Mouse (Mus musculus) left cerebral cortex, postnatal 4 days (tissue): Measurements from ENCODE around the gene D2hgdh. TPM values are rescaled to one million over a fixed set of nuclear protein-coding genes. Genes with fewer than 3 reads are reported as not detected.
A peak's percentile ranks its signal among the peaks of the same experiment; 100 is the strongest.
"Not testable (repeated sequence)": the region's sequence is repeated elsewhere in the genome, so short reads cannot be mapped to it uniquely, and the experiment has no call there.

Source experiments
- DNase-seq: peaks from one replicate; pipeline ENCODE4 v3.0.0-alpha.2; 2022
- intact Hi-C: fragments of 180-260 bp; cut with DNase I; formaldehyde crosslinking; loops from one replicate; pipeline ENCODE4 v1.15.1; 2025
- total RNA-seq, 2 experiments: library from RNA; stranded (reverse); gene quantifications; 2 replicates each; pipeline ENCODE4 v1.2.3; 2021

The D2hgdh gene
- total RNA-seq, 2 experiments from 2014 or later, result 12.7 to 13.7 TPM

DNA sequence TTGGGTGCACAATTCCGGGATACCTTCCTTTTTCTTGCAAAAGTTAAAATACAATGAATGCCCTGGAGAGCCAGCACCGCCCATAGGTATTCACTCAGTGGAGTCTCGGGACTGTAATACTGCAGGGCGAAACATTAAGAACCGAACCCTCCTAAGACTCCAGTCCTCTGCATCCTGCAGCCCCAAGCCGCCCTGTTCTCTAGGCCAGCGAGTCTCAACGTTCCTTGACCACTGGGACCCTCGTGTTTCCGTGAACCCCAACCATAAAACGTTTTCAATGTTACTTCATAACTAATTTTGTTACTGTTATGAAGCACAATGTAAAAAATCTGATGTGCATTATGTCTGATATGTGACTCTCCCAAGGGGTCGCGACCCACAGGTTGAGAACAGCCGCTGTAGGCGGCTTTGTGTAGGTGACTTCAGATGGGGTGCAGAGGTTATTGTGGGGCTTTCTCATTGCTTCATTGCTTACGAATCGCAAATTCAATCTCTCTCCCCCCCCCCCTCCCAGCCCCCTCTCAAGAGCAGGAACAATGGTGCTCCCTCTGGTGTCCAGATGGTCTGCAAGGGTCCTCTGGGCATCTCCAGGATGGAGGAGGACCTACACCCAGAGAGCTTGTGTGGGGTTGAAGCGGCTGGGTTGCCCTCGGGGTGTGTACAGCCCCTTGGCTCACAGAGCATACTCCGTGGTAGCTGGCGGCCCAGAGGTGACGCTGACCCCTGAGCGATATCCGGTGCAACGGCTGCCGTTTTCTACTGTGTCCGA lies 1.2 kb downstream of the D2hgdh start:
- DNase-seq, result peak; percentile 36
- intact Hi-C loops, result no loop called here

DNA sequence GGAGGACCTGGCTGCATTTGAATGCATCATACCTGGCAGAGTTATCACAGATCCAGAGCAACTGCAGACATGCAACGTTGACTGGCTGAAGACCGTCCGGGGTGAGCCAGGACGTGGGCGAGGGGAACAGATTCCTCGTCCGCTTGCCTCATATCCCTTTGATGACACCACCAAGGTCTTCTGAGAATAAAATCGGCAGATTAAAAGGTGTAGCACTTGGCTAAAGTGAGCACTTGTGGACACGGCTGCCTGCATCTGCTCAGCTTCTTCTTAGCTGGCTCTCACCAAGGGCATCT lies 1.8 kb downstream of the D2hgdh start:
- intact Hi-C loops, result no loop called here

DNA sequence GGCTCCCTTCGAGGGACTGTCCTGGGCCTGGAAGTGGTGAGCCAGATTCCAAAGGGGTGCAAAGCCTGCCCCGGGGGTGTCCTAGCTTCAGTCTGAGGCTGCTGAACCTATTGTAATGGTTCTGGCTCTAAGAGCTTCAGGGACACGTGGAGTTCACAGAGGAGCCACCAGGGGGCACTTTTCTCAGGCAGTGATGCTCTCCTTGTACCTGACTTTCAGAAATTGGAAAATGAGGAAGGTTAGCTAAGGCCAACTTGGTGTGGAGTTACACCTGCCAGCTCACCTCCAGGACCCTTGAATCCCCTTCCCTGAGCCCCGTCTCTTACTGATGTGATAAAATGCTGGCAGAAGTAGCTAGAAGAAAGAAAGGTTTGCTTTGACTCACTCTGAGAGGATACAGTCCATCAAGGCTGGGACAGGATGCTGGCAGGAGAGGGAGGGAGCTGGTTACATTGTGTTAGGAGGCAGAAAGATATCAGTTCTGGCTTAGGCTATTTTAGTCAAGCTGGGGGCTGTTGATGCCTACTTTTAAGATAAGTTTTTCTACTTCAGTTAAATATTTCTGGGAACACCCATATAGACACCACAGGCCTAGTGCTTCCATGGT lies 8.1 kb downstream of the D2hgdh start:
- intact Hi-C loops, result loop anchor here (10.0 kb wide), 1 partner anchor 242 kb away; no protein-coding TSS in a partner anchor
- DNase-seq, result not testable (repeated sequence)

More for the DNA sequence above, 1.8 kb downstream of the D2hgdh start:
- no peak for DNase-seq

DNA sequence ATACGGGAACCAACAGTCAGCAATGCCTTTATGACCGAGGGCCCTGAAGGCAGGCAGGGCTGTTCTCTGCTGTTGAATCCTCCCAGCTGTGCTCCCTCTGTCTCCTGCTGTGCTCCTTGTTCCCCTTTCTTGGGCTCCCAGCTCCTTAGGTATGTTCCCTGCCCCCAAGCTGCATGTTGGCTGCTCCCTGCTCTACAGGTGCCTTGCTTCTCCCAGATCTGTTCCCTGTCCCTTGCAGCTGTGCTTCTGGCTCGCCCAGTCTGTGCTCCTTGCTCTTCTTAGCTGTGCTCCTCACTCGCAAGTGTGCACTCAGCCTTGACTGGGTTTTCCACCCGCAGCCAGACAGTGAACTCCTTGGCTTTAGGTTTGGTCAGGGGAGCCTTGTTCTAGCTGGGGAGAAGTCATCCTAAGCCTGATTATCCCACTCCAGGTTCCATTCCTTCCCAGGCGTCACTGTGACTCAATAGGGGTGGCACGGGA lies 10.0 kb downstream of the D2hgdh start:
- intact Hi-C loops, result loop anchor here (10.0 kb wide), 1 partner anchor 240 kb away; no protein-coding TSS in a partner anchor
- DNase-seq, result no peak

DNA sequence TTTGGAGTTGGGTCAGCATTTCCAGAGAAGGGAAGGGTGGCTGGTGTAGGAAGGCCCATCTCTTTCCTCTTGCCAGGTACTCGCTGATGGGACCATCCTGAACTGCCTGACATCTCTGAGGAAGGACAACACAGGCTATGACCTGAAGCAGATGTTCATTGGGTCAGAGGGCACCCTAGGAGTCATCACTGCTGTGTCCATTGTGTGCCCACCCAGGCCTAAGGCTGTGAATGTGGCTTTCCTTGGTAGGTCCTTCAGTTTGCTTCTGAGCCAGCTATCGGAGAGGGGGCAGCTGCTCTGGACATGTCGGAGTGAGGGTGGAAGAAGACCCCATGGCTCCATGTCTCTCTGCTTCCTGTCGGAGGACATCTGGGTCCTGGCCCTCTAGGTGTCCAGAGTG lies 10.5 kb downstream of the D2hgdh start:
- intact Hi-C loops, result loop anchor here (10.0 kb wide), 1 partner anchor 240 kb away; no protein-coding TSS in a partner anchor

DNA sequence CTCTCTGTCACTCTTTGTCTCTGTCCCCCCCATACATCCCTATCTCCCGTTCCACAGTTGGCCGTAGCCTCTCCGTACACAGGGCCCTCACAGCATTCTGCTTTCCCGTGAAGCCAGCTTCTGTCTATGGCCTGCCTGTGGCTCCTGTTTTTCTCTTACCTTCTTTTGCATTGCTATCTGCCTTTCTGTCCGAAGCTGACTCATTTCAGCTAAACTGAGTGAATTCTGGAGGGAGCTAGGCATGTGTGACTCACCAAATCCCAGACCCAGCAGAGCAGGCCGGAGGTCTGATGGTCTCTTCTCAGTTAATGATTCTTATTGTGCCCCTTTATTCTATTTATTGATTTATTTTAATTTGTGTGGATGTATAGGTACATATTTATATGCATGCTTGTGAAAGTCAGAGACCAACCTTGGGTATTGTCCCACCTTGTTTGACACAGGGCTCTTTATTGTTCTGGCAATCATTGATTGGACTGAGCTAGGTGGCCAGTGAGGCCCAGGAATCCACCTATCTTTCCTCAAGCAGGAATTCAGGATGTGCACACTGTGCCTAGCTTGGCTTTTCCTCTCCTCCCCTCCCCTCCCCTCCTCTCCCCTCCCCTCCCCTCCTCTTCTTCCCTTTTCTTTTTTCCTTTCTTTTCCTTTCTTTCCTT lies 11.3 kb downstream of the D2hgdh start:
- DNase-seq, result no peak
- intact Hi-C loops, result loop anchor here (10.0 kb wide), 1 partner anchor 239 kb away; no protein-coding TSS in a partner anchor

More for the DNA sequence above, 10.5 kb downstream of the D2hgdh start:
- no peak for DNase-seq

DNA sequence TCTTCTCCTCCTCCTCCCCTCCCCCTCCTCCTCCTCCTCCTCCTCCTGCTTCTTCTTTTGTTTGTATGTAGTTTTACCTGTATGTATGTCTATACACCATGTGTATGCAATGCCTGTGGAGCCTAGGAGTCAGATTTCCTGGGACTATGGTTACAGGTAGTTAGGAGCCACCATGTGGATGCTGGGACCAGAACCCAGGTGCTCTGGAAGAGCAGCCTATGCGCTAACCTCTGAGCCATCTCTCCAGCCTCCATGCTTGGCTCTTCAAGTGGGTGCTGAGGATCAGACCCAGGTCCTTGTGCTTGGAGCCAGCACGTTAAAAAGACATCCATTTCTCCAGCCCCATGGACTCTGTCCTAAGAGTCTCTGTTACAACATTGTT lies 11.8 kb downstream of the D2hgdh start:
- no peak for DNase-seq
- intact Hi-C loops, result loop anchor here (10.0 kb wide), 1 partner anchor 238 kb away; no protein-coding TSS in a partner anchor

DNA sequence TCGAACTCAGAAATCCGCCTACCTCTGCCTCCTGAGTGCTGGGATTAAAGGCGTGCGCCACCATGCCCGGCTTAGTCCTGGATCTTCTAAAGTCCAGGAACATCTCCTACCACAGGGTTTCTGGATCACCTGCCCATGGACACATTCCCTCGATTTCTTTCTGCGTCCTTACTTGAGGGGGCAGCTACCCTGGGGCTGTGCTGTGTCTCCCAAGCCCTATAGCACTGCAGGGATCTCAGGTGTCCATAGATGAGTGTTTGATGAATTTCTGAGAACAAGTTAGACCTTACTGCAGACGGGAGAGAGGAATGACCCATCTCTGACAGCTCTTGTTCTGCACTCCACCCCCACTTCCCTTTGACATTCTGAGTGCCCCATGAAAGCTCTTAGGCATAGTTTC lies 12.6 kb downstream of the D2hgdh start:
- intact Hi-C loops, result loop anchor here (10.0 kb wide), 1 partner anchor 237 kb away; no protein-coding TSS in a partner anchor
- no peak for DNase-seq

DNA sequence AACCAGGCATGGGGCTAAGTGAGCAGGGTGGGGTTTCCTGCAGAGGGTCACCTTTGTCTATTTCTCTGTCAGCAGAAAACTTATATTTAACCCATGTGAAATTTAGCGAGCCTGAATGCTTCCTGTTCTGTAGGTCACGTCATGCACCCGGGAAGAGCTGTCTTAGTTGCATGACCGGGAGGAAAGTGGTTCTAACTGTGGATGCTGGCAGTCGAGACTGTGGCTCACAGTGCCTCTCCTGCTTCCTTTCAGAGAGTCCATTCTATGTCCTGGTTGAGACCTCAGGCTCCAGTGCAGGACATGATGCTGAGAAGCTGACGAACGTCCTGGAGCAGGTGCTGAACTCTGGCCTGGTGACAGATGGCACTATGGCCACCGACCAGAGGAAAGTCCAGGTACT lies 13.9 kb downstream of the D2hgdh start:
- DNase-seq, result not testable (repeated sequence)
- intact Hi-C loops, result loop anchor here (10.0 kb wide), 1 partner anchor 236 kb away; no protein-coding TSS in a partner anchor

DNA sequence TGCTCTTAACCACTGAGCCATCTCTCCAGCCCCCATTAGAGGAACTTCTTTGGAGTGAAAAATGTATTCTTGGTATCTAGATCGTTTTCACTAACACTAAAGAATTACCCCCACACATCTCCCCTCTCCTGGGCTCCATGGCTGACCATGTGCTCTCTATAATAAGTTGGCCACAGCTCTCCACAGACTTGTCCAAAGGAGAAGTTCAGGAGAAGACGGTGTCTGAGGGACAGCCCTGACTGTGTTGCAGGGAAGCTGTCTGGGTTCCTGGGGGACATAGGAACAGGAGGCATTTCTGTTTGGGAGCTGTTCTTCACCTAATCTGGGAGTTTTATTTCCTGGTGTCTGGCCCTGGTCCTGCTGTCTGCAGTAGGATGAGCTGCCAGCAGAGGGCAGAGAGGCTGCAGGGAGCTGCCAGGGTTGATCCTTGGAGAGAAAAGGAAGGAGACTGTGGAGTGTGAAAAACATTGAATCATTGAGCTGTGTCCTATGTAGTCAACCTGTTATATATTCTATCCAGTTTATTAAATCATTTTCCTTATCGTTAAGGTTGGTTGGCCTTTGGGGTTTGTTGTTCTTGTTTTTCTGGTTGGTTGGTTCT lies 21.2 kb downstream of the D2hgdh start:
- DNase-seq, result not testable (repeated sequence)

DNA sequence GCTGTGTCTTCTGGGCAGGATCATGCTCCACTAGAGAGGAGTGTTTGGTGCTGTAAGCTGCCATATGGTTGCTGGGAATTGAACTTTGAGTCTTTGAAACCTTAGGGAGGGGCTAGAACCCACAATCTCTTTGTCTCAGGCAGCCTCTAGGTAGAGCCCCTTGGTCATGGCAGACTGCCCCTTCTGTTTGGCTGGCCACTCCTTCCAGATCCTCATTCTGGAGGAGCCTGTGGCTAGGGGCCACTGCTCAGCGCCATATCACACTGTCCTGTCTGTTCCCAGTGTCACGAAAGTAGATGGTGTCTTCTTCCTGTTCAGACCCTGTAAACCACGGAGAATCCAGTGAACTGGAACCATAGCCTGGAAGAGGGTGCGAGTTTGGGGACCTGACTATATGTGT lies 31.1 kb downstream of the D2hgdh start:
- intact Hi-C loops, result not testable (repeated sequence)

More for the DNA sequence above, 21.2 kb downstream of the D2hgdh start:
- intact Hi-C loops, result not testable (repeated sequence)

DNA sequence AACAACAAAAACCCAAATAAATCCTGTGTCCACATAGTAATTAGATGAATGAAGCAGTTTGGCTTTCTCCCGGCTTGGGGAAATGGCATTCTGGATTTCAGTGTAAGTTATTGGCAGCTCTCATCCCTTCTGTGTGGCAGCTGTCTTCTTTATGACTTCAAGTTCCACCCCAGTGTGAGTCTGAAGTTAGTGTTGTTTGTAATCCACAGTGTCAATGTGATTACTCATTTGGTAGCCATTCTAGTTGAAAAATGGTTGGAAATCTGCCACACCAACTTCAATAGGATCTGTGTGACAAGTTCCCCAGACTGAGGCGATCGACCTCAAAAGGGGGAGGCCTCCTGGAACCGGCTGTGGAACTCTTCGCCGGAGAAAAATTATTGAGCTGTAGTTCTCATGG lies 32.7 kb downstream of the D2hgdh start:
- peak; percentile 37 for DNase-seq
- intact Hi-C loops, result no loop called here

More for the DNA sequence above, 31.1 kb downstream of the D2hgdh start:
- not testable (repeated sequence) for DNase-seq

DNA sequence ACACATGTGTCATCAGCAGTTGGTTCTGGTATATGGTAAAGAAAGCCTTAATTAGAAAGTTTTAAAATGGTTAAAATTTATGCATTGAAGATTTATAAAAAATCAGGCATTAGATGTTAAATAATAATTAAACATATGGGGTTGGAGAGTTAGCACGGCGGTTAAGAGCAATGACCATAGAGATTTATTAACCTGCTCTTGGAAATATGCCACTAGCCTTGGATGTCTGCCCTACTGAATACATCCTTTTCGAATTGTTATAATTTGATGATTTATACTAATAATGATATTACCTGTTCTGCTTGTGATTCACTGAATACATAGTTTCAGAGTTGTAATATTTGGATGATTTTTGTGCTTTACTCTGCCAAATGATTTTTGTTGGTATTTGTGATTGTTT lies 33.3 kb downstream of the D2hgdh start:
- DNase-seq, result peak; percentile 25
- intact Hi-C loops, result no loop called here

DNA sequence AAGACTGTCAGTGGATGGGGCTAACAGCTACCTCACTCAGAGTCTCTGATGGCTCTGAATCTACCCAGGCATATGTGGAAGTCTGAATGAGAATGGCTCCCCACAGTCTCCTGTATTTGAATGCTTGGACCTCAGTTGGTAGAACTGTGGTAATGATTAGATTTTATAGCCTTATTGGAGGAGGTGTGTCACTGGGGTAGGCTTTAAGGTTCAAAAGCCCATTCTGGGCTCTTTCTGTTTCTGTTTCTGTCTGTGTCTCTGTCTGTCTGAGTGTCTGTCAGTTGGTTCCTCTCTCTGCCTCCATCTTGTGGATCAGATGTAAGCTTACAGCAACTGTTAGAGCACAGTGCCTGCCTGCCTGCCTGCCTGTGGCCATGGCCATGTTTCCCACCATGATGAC lies 34.9 kb downstream of the D2hgdh start:
- intact Hi-C loops, result no loop called here
- no peak for DNase-seq

DNA sequence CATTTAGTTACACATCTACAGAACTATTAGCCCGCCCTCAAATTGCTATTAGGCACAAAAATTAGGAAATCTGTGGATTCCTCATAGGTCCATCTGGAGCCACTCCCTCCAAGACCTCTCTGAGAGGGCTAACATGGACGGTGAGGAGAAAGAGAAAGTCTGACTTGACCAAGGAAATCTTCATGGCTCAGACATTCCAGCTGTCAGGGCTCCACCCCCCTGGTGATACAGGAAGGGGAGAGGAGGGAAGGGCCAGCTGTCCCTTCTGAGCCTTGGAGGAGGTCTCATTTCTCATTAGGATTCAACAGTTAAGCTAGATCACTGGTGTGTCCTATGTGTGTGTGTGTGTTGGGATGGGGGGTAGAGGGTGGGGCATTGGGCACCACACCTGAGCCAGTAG lies 36.3 kb downstream of the D2hgdh start, which contains the start of gene Gal3st2:
Gene Gal3st2, plus strand, starts transcription at position 259 of the 400 bp plus-strand sequence.
- DNase-seq, intact Hi-C loops: not testable (repeated sequence)

DNA sequence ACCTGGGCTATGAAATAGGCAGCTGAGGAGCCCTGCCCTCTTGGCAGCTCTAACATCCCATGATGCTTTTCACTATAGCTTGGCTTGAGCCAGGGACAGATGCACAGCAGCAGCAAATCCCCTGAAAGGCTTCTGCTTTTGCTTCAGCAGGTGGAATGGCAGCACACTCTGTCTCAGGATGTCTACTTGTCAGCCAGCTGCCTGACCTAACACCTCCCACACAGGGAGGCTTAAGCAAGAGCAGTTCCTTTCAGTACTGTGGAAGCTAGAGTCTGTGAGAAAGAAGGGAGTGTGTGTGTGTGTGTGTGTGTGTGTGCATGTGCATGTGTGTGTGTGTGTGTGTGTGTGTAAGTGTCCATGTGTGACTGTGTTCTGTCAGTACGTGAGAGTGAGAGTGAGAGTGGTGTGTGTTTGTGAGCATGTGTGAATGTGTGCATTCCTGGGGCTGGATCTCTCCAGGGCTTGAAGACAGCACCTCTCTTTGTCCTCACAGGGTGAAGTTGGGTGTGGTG lies 46.9 kb downstream of the D2hgdh start:
- intact Hi-C loops, DNase-seq: not testable (repeated sequence)

DNA sequence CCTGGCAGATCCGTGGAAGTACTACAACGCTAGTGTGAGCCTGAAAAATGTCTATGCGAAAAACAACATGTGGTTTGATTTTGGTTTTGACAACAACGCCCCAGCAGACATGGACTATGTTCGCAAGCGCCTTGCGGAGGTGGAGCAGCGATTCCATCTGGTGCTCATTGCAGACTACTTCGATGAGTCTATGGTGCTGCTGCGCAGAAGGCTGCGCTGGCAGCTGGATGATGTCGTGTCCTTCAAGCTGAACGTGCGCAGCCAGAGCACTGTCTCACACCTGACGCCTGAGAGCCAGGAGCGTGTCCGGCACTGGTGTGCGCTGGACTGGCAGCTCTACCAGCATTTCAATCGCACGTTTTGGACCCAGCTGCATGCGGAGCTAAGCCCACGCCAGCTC lies 49.7 kb downstream of the D2hgdh start:
- DNase-seq, result not testable (repeated sequence)

DNA sequence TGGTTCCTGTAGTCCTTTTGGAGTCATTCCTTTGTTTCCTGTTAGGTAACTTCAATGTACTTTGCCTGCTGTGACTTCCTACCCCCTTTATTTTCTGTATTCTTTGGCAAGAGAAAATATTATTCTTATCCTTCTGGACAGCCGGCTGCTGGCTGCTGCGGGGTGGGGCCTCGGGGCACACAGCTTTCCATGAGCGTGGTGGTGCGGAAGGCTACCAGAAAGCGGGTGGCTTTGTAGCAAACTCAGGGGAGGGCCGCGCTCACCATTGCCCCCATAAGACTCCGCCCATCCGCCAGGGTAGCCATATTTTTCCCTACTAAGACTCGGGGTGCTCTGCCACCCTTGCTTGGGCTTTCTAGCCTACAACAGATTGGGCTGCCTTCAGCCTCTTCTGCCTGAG lies 57.1 kb downstream of the D2hgdh start:
- DNase-seq, intact Hi-C loops: not testable (repeated sequence)

More for the DNA sequence above, 49.7 kb downstream of the D2hgdh start:
- intact Hi-C loops, result not testable (repeated sequence)

DNA sequence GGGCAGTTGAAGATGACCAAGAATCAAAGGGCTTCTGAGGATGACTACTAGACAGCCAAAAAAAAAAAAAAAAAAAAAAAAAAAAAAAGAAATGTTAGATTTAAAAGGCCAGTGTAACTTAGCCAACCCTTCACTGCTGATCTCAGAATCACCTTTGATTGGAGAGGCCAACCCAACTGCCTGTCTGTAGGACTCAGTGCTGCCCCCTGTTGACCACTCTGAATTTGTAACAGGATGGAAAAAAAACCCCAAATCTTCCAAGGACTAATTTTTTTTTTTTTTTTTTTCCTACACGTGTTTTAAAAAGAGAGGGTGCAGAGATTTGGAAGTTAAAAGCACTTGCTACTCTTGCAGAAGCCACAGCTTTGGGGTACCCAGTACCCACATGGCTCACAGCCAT lies 66.2 kb downstream of the D2hgdh start:
- DNase-seq, intact Hi-C loops: not testable (repeated sequence)

DNA sequence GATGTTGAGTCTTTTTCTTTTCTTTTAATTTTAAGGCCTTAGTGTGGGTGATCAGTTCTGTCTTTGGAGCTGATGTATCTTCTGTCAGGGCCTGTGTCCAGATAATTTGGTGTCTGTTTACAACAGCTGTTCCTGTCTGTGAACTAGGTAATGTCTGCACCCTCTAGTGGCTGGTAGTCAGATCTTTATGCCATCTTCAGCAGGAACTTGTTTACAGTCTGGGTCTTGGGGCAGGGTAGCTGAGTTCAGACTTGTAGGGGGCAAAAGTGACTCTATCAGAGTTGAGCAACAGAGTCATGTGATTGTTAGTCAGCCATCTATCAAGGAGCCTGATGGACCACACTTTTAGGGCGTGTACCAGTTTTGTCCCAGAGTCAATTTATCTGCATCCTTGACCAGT lies 72.7 kb downstream of the D2hgdh start:
- DNase-seq, intact Hi-C loops: not testable (repeated sequence)
